Mouse (Mus musculus): ENCODE data around the gene Klf6.

Gene Klf6

GRCm38 (mm10) chr13:5917360-5917759 lies 56.1 kb downstream of the Klf6 start:
- DNase-seq: no peak

- no peak for DNase-seq
Measured at GRCm38 (mm10) chr13:5919966-5920365, 58.7 kb downstream of the Klf6 start.
